Comparison of ENCODE assay signal across 14 mouse cellular contexts in the genomic region with DNA sequence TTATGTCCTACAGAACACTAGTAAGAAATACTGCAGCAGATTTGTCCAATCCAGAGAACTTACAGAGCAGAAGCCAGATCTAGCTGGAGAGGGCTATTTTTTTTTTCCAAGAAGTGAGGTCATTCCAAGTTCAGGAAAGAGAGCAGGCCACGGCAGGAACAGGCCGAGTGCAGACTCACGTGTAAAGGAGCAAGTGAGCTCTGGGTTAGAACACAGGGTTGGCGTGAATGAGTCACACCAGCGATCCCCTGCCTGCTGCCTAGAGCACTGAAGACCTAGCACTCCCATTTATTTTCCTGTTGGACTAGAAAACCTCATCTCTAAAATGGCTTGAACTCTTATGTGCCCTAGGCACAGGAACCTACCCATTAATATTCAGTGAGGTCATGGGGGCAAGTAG.
DNase-seq lines count a peak whose midpoint lies in the region; ATAC-seq and TF ChIP-seq lines count a peak whose summit lies in the region.
"Had no signal": no experiment of that assay in that cellular context is flagged by ENCODE, and none has a peak within 500 bp of the region (broad histone marks: within the 10 kb centered on the region; RNA-seq: fewer than 3 reads in every experiment).

No protein-coding gene starts in this region.

- H3K9me3 ChIP-seq in stomach, postnatal 0 days (ENCODE audit: control insufficient read depth, low read length): no peaks in the 10 kb centered on the region
- no peaks in the 10 kb centered on the region for H3K9me3 ChIP-seq in intestine, postnatal 0 days (ENCODE audit: control insufficient read depth)
- H3K9me3 ChIP-seq: forebrain, embryonic 12.5 days; liver, embryonic 15.5 days; midbrain, embryonic 15.5 days had no signal

- H3K4me1 ChIP-seq in heart, adult 2 months (ENCODE audit: control insufficient read depth, insufficient read depth, low read length): peaks cover 17% of the 10 kb centered on the region
- no peaks in the 10 kb centered on the region for H3K4me1 ChIP-seq in stomach, postnatal 0 days (replicated peaks; ENCODE audit: control insufficient read depth, insufficient read depth)
- H3K4me1 ChIP-seq in intestine, postnatal 0 days (replicated peaks; ENCODE audit: control insufficient read depth, insufficient read depth, low read length): no peaks in the 10 kb centered on the region
- H3K4me1 ChIP-seq: midbrain, embryonic 15.5 days had no signal

- peak; percentile 80 for ATAC-seq in stomach, postnatal 0 days (ENCODE audit: low FRiP score, low TSS enrichment)
- no peak for ATAC-seq in intestine, postnatal 0 days
- ATAC-seq: midbrain, embryonic 15.5 days had no signal

- H3K9ac ChIP-seq in heart, adult 2 months (ENCODE audit: low read depth, low read length): no peak overlapping the region
- H3K9ac ChIP-seq in stomach, postnatal 0 days (ENCODE audit: low read length): no peak overlapping the region
- H3K9ac ChIP-seq in intestine, postnatal 0 days (ENCODE audit: low read depth, low read length): no peak overlapping the region
- H3K9ac ChIP-seq: forebrain, embryonic 12.5 days; liver, embryonic 15.5 days; midbrain, embryonic 15.5 days had no signal

- H3K4me2 ChIP-seq in stomach, postnatal 0 days (replicated peaks; ENCODE audit: low read depth): no peak overlapping the region
- no peak overlapping the region for H3K4me2 ChIP-seq in intestine, postnatal 0 days (replicated peaks; ENCODE audit: low read depth)
- H3K4me2 ChIP-seq: forebrain, embryonic 12.5 days; liver, embryonic 15.5 days; midbrain, embryonic 15.5 days had no signal

- H3K27me3 ChIP-seq in heart, adult 2 months (ENCODE audit: control insufficient read depth, insufficient read depth, low read length): no peaks in the 10 kb centered on the region
- no peaks in the 10 kb centered on the region for H3K27me3 ChIP-seq in stomach, postnatal 0 days (ENCODE audit: control insufficient read depth, insufficient read depth, low read length)
- H3K27me3 ChIP-seq in intestine, postnatal 0 days (replicated peaks; ENCODE audit: control insufficient read depth, insufficient read depth, low read length): no peaks in the 10 kb centered on the region
- H3K27me3 ChIP-seq: forebrain, embryonic 12.5 days; liver, embryonic 15.5 days; midbrain, embryonic 15.5 days had no signal

- peak overlapping the region; percentile 78 for H3K27ac ChIP-seq in heart, adult 2 months
- peak overlapping the region; percentile 84; the same call in 1 of the 2 replicates for H3K27ac ChIP-seq in left cerebral cortex, adult 2 months
- no peak overlapping the region for H3K27ac ChIP-seq in stomach, postnatal 0 days (replicated peaks)
- no peak overlapping the region for H3K27ac ChIP-seq in intestine, postnatal 0 days (ENCODE audit: low read depth, low read length)
- H3K27ac ChIP-seq: forebrain, embryonic 12.5 days; liver, embryonic 15.5 days; midbrain, embryonic 15.5 days had no signal

- TF ChIP-seq EP300 in heart, adult 2 months (IDR thresholded peaks at IDR 0.05; ENCODE audit: insufficient read depth, low read depth, low read length): 0 out of 2 replicates have a peak, but pooled peaks have one; percentile 9
- no peak for TF ChIP-seq EP300 in stomach, postnatal 0 days (optimal IDR thresholded peaks at IDR 0.05)

- whole genome bisulfite sequencing in heart, adult 2 months: 15% methylated on average over 5 of the region's 5 CpGs
- 33% methylated on average over 5 of the region's 5 CpGs for WGBS in stomach, postnatal 0 days
- WGBS in intestine, postnatal 0 days: 49% methylated on average over 5 of the region's 5 CpGs

- H3K36me3 ChIP-seq in heart, adult 2 months (ENCODE audit: control insufficient read depth, insufficient read depth, low read length): peaks cover 23% of the 10 kb centered on the region
- no peaks in the 10 kb centered on the region for H3K36me3 ChIP-seq in stomach, postnatal 0 days (ENCODE audit: control insufficient read depth, insufficient read depth, low read length)
- H3K36me3 ChIP-seq in intestine, postnatal 0 days (ENCODE audit: control insufficient read depth, insufficient read depth): no peaks in the 10 kb centered on the region
- H3K36me3 ChIP-seq: forebrain, embryonic 12.5 days; liver, embryonic 15.5 days; midbrain, embryonic 15.5 days had no signal

- DNase-seq in heart, adult 2 months: no peak
- DNase-seq in heart, postnatal 36 days: no peak
- no peak for DNase-seq in left cerebral cortex, adult 2 months (ENCODE audit: extremely low spot score in 1 of 2, low spot score in 2 of 2)
- no peak for DNase-seq in left cerebral cortex, adult 18-20 months (ENCODE audit: low spot score in 2 of 2)
- peak; percentile 67 to 80 for DNase-seq in kidney, adult 8-10 months
- peak; percentile 22 for DNase-seq in stomach, postnatal 0 days (ENCODE audit: low spot score)
- no peak for DNase-seq in cerebellum, adult 11 months
- DNase-seq: left cerebral cortex, postnatal 4 days; lung, postnatal 4 days; right cerebral cortex, postnatal 25 days had no signal

- TF ChIP-seq CTCF in heart, adult 2 months (IDR thresholded peaks at IDR 0.05): no peak
- no peak for TF ChIP-seq CTCF in left cerebral cortex, adult 2 months (IDR thresholded peaks at IDR 0.05)
- TF ChIP-seq CTCF in stomach, postnatal 0 days (IDR thresholded peaks at IDR 0.05; ENCODE audit: low read depth): no peak
- no peak for TF ChIP-seq CTCF in intestine, postnatal 0 days (IDR thresholded peaks at IDR 0.05; ENCODE audit: low read depth)

- intact Hi-C loops in heart, adult 2 months (cut with DNase I): loop anchor here (5.0 kb wide), 2 partner anchors 58 to 133 kb away; a partner anchor contains a TSS
- intact Hi-C loops in heart, postnatal 36 days (cut with DNase I): loop anchor here (5.0 kb wide), 2 partner anchors 58 to 103 kb away; no protein-coding TSS in a partner anchor
- intact Hi-C loops in left cerebral cortex, adult 2 months (cut with DNase I): no loop called here

- peaks cover 2% of the 10 kb centered on the region; the same call in 1 of the 2 replicates for H3K79me2 ChIP-seq in heart, adult 2 months (replicated peaks; ENCODE audit: control insufficient read depth, insufficient read depth, low read length)

- H3K4me3 ChIP-seq in heart, adult 2 months: no peak overlapping the region
- no peak overlapping the region for H3K4me3 ChIP-seq in left cerebral cortex, adult 2 months
- no peak overlapping the region for H3K4me3 ChIP-seq in stomach, postnatal 0 days (ENCODE audit: low read depth, low read length)
- no peak overlapping the region for H3K4me3 ChIP-seq in intestine, postnatal 0 days (ENCODE audit: low read depth, low read length)
- H3K4me3 ChIP-seq: forebrain, embryonic 12.5 days; liver, embryonic 15.5 days; midbrain, embryonic 15.5 days had no signal

- TF ChIP-seq POLR2A in heart, adult 2 months (IDR thresholded peaks at IDR 0.05; ENCODE audit: insufficient read depth, low read depth, low read length): 0 out of 2 replicates have a peak, but pooled peaks have one; percentile 10

Comparison
In these comparisons a context has a peak if more than half of its experiments do, and no peak if none do; other contexts are left out.
1. DNase-seq: peak in kidney, adult 8-10 months (2 of 2) and stomach, postnatal 0 days (single experiment); none in heart, adult 2 months (0 of 2), heart, postnatal 36 days (0 of 2), left cerebral cortex, adult 2 months (0 of 2), left cerebral cortex, adult 18-20 months (0 of 2) and cerebellum, adult 11 months (single experiment).
2. H3K27ac ChIP-seq: peak in heart, adult 2 months (single experiment) and left cerebral cortex, adult 2 months (single experiment); none in stomach, postnatal 0 days (single experiment) and intestine, postnatal 0 days (single experiment).